Mouse (Mus musculus) layer of hippocampus, adult 9-11 months (tissue): ENCODE measurements around the gene Grb7.

Experiments
- DNase-seq: peaks from one replicate; pipeline ENCODE4 v3.0.0; 2022

The Grb7 gene

DNA sequence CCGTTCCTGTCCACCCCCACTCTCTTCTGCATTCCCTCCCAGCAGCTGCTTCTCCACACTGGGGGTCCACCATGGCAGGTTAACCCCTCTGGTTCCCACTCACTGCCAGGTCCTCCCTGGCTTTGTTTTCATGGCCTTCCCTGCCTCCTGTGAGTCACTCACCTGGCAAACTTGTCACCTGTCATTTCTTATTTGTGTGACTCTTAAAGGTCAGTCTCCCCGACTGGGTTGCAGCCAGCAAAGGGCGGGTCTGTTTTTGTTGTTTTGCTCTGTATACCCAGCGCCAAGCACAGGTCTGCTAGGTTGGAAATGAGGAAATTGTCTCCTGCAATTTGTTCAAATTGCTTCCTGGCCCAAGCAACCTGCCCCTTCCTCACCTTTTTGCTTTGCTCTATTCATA, 515 bp upstream of the Grb7 start:
- DNase-seq: no peak

DNA sequence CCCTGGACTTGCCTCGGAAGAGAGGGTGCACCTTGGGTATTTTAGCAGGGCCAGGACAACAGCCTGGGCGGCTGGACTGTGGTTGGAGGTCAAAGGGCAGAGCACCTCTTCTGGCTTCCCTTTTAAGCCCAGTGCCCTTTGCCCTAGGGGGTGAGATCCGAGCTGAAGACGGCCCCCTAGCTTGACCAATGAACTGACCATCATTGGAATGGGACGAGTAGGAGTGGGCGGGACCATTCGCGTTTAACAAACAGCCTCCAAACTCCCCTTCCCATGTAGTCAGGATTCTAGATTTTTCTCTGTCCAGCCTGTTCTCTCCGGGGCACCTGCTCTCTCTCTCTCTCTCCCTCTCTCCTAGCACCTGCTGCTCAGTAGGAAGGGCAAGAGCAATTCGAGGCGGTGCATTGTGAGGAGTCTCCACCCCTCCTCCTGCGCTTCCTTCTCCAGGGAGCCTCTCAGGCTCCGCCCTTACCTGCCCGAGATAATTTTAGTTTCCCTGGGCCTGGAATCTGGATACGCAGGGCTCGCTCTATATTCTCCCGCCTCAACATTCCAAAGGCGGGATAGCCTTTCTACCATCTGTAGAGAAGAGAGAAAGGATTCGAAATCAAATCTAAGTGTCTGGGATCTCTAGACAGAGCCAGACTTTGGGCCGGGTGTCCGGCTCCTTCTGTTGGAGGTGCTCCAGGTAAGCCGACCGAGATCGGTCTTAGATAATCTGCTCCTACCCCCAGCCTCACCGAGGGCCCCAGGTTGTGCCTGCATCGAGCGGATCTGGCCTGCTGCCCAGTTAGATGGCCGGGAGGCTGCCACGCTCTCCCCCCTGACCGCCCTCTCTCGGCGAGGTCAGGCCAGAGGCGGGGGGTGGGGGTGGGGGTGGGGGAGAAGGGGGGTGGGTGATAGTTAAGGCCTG, 624 bp downstream of the Grb7 start:
- no peak for DNase-seq

DNA sequence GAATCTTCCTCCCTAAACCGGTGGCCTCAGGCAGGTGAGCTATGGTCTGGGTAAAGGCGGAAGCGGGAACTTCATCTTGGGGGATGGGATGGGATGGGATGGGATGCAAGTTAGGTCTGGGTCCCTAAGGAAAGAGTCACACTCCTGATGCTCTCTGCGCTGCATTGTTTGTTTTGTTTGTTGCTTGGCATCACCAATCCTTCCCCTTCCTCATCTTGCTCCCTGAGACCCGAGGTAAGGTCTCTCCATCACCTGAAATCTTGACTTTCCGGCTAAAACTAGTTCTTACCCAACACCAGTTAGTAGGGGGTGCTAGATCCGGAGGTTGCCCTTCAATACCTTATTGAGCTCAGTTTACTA, 1.3 kb downstream of the Grb7 start:
- no peak for DNase-seq

DNA sequence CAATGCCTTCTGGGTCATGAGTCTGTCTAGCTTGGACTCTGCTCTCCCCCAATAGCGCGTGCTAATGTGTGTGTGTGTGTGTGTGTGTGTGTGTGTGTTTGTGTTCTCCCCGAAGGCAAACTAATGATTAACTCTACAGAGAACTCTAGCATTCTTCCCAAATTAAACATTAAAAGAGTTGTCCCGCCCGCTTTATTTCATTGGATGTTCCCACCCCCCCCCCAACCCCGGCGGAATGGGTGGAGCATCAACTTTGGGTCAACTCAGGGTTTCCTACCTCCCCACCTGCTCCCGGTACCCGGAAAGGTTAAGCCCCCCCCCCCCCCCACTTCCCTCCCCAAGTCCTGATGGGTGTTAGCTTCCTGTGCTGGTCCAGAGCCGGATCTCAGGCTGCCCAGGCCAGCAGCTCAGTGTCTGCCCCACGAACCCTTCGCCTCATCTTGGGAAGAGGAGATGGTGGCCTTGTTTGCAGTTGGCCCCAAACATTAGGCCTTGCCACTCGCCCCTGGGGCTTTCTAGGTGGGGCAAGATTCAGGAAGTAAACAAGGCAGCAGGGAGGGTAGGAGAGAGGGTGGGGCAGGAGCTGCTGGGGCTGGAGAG, 2.1 kb downstream of the Grb7 start:
- no peak for DNase-seq

DNA sequence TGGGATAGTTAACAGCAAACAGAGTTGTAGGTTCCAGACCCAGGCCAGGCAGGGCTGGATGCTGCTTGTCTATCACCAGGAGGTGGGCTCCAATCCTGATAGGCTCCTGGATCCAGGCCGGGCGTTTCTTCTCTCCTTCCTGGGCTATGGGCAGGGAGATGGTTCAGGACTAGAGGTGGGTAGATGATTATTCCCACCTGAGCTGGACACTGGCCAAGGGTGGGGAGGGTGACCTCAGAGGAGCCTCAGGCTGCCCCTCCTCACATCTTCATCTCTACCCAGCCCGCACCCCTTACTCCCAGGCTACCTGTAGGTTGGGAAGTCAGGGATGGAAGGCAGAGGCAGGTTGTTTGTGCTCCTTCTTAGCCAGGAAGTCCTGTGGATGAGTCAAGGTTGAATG, 3.2 kb downstream of the Grb7 start:
- DNase-seq: no peak

DNA sequence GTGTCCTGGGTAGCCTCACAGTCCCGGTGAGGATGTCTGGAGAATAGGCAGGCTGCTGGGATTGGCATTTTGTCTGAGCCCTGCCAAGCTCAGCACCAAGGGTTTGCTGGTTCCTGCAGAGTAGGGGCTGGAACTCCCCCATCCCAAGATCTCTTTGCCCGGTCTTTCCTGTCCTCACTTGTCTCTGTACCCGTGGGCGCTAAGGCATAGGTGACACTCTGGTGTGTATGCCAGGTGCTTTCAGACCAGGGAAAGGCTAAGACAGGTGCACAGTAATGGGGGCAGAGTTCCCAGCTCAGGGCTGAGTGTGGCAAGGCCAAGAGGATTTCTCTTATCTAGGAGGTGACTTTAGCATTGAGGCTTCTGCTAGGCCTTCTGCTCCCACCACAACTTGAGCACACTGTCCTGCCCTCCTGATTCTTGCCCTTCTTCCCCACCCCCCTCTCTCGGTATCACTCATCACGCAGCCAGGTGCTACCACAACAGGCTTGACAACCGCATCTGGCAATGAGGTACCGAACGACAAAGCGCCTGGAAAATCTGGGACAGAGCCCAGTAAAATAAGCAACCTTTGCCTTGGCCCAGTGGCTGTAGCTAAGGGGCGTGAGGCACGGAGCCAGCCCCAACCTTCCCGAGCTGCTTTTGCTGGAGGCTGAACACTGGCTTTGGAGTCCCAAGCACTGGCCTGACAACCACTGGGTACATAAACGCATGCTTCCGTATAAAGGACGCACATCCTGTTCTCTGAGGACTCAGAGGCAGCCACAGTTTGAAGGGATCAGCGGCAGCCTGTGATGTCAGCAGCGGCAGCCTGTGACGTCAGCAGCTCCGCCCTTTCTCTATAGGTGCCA, 4.0 kb downstream of the Grb7 start:
- no peak for DNase-seq

DNA sequence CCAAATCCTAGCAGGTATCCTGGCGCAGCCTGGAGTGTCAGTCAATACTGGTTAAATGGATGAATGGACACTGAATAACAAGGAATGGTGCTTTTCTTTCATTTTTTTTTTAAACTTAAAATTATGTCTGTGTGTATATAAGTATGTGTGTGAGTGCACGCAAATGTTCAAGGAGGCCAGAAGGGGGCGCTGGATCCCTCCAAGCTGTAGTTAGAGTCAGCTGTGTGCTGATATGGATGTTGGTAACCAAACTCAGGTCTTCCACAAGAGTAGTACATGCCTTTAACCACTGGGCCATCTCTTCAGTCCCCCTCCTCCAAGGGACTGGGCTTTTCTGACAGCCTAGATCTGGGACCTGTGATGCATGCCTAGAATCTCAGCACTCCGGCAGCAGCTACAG, 9.3 kb downstream of the Grb7 start:
- DNase-seq: no peak

DNA sequence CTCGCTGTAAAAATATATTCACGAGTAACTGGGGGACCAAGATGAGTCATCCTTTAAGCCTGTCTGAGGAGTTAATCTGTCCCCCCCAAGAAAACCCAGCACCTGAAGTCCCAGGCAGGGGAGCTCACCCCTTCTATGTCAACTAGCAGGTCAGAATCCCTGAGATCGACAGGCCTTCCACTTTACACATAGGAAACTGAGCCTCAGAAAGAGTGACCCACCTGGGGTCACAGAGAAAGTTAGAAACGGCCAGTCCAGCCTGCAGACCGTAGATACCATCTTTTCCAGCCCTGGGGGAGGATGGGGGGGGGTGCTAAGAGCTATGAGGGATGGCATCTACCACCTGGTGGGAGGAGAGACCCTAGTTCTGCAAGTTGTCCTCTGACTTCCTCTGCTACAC, 10.4 kb downstream of the Grb7 start:
- no peak for DNase-seq

DNA sequence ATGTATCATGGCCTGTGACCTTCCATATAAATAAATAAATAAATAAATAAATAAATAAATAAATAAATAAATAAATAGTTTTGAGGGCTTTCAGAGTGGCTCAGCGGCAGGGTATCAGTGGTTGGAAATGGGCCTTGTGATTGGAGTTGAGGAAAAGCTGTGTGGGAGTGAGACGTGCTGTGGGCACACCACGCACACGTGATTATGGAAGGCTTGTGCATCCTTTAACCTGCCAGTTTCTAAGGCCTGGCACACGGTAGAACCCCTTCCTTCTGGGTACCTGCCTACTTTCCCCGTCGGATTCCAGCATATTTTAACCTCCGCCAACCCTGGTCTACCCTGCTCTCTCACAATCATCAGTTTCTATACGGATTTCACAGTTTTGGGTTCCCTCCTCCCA, 10.8 kb downstream of the Grb7 start:
- no peak for DNase-seq

DNA sequence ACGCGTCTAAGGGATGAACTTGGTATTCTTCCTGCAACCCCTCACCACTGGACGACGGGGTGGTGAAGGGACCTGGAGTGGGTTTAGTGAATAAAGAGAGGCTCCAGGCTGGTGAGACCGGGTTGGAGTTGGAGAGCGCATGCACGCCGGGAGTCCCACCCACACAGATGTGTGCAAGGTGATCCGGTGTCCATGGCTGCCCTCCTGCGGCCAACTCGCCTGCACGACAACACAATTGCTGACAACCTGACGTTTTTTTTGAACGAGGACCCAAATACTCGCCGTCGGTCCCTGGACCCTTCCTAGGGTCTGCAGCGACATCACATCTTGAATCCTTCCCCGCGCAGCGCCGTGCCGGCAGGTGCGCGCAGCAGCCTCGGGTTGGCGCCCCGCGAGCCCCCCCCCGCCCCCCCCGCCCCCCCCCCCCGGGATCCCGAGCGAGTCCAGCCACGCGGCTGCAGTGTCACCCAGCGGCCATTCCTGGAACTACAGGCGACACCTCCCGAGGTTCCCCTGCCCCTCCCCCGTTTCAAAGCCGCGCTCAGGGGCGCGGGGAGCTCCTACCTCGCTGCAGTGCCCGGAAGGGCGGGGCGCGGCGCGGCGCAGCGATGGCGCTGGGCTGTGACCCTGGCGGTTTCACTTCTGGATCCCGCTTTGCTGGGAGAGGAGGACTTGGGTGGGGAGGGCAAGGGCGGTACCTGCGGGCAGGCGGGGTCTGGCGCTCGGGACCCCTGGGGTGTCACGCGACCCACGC, 11.3 kb downstream of the Grb7 start:
- peak; percentile 62 for DNase-seq

DNA sequence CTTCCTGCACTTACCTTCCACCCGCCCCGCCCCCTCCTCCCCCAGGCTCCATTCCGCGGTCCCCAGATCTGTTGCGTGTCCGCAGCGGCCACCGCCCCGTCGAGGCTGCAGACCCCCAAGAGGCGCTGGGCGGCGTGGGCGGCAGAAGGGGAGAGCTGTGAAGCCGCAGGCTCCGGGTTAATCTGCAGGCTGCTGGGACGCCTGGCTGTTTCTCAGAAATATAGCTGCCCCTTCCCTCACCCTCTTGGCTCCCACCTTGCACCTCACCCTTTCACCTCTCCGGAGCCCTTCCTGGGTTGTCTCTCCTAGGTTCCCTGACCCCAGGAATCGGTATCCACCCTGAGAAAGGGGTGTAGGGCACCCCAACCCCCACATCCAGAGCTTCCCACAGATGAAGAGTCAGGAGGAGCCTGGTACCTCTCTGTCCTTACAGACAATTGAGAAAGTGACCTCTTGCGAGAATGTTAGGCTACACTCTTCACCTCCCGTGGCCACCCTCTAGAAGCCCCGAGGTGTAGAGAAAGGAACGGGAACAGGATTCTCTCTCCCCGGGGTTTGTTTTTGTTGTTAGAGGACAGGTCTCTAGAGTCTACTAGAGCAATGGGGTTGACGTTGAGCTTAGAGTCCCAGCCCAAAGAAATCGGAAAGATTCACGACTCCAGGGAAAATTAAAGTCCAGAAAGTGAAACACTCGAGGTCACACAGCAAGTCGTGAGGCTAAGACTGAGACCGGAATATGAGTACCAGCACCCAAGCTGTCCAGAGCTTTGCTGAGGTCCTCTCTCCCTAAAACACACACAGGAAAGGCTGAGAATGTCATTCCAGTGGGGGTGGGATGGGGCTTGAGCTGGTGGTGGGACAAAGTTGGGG, 12.2 kb downstream of the Grb7 start:
- DNase-seq: no peak

DNA sequence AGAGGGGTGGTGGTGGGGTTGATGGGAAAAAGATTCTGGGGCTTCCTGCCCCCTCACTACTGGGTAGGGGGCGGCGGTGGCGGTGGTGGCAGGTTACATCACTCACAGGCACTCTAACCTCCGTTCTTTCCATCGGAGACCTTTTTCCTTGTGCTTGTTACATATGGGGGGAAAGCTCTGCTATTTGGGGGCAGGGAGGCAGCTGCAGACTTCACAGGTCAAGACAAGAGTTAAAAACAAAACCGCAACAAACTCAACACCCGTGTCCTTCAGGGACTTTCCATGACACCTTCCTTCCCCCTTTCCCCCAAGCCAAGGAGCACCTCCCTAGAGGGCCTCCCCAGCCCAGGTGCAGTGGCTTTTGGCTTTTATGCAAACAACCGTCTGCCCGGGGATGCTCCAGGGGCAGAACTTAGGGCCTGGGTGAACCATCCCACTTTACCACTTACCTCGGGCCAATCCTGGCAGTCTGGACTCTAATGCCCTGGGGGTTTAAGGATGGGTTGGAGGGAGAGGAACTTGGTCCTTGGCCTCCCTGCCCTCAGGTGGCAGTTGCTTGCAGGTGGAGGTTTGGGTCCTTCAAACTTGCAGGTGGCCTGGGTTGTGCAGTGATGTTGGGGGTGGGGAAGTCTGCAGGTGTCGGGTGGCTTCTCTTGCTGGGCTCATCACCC, 13.0 kb downstream of the Grb7 start:
- DNase-seq: no peak

DNA sequence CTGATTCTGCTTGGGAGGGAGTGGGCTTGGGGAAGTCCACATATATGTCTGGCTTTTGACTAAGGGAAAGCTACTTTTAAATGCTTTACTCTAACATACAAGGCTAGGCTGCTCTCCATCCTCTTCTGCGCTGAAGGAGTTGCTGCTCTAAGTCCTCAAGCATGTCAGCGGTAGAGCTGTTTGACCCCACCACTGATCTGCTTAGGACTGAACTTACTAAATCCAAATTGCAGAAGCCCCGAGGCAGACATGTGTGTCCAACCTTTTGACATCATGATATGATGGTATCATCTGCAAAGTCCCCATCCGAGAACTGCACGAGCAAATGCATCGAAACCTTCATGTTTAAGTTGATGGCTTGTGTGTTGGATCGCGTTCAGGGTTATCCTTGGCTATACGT, 13.7 kb downstream of the Grb7 start:
- no peak for DNase-seq

DNA sequence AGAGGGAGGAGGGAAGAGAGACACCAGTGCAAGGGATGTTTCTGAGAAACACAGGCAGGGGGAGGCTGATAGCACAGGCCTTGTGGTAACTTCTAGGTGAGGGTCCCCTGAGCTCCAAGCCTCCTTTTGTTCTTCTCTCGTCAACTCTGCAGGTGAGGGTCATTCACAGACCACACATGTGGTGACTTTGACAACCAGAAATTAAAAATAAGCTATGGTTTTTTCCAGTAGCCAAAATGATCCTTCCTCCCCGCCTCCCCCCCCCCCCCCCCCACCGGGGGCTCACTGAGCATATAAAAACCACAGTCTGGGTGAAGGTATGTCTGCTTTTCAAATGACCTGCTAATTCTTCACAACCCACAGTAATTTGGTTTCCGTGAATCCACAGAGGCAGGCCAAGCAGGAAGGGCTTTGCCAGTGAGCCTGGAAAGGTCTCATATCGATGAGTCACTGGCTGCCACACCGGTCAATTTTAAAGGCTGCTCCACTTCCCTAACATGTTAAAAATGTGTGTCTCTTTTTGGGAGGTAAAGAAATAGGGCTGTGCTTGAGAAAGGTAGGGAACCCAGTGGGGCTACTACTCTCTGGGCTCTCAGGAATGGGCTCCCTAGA, 15.0 kb downstream of the Grb7 start:
- DNase-seq: no peak

DNA sequence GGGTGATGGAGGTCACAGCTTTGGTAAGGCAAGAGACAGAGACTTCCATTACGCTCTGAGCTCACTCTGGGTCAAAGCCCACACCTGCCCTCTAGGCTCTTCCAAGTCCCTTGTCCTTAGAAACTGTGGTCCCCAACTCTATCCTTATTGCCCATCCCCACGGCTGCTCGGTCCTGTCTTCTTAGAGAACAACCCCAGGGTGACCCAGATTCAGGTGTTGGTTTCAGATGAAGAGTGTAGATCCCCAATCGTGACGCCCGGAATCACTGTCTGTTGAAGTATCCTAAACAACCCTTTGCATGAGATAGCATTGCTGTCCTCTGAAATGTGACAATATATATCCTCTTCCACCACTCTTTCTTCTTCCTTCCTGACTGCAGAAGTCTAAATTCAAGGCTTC, 16.1 kb downstream of the Grb7 start:
- no peak for DNase-seq

DNA sequence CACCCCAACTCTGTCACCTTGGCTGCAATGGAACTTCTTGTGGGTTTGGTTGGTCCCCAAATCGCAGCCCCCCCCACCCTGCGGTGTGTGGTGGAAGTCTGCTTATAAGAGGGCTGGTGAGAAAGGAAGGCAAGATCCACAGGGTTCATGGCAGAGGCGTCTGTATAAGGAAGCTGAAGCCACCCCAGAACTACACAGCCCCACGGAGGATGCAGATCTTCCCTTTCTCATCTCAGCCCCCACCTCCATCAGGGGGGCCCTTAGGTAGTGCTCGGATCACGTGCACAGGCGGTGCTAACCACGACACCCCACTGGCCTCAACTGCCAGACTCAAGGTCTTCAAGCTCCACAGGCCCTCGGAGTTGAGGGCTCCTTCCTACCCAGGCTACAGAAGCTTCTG, 17.7 kb downstream of the Grb7 start:
- DNase-seq: no peak

DNA sequence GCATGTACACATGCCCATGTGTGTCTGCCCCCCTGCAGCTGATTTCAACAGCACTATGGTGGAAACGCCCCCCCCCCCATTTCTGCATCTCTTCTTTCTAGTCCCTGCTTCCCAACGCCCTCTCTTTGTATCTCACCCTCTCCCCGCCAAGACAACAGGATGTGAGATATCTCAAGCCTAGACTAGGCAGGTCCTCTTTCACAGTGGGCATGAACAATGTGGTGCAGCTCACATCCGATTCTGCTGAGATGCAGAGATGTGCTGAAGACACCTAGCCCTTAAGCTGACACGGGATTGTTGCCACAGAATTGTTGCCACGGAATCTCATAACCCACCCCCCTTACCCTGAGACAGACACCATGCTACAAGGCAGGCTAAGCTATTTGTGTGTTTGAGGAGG, 18.3 kb downstream of the Grb7 start:
- no peak for DNase-seq

DNA sequence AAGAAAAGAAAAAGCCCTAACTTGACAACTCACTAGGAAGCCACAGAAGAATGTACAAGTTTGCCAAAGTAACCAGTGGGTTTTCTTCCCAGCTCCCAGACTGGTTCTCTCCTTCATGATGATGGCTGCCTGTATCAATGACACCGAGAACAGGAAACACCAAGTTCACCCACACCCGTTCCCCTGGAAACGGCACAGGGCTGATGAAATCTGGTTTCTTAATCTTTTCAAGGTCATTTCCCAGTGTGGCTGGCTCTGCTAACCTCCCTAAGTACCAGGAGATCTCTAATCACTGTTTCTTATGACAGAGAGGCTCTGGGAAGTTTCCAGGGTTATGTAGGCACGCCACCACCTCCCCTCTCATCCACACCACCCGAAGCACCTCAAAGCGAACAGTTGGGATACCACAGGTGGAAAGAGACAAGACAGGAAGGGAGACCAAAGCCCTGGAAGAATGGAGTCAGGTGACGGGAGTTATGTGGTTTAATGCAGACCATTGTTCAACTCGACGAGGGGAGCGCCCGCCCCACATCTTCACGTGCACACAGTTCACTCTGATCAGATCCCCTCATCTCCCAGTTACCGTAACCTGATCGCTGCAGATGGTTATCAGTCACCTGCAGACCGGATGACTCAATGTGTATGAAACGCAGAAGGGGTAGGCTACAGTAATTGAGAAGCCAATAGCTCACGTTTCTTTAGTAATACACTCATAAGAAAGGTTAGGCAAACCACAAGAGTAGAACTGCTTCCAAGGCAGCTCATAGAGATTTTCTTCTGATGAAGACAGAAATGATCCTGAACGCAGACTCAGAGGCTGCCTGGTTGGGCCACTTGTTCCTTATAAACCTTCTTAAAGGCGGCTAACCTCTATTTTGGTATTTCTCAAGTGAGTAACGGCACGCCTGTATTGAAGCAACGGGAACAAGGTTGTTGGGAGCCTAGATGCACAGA, 23.8 kb downstream of the Grb7 start:
- DNase-seq: no peak

DNA sequence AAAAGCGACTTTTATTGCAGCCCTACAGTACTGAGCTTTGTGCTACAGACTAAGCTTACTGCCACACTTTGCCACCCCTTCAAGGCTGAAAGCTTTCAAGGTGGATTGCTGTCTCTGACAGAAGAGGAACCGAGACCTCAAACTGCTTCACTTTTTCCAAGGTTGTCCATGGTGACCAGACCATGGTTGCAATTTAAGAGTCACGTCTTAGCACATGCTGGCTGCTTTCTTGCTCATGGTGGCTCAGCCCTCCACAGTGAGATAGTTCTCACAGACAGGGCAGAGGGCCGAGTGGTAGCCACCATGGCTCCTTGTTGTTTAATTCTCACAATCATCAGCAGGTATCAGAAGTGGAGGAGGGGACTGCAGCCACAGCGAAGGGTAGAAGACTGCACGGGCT, 24.6 kb downstream of the Grb7 start:
- no peak for DNase-seq

DNA sequence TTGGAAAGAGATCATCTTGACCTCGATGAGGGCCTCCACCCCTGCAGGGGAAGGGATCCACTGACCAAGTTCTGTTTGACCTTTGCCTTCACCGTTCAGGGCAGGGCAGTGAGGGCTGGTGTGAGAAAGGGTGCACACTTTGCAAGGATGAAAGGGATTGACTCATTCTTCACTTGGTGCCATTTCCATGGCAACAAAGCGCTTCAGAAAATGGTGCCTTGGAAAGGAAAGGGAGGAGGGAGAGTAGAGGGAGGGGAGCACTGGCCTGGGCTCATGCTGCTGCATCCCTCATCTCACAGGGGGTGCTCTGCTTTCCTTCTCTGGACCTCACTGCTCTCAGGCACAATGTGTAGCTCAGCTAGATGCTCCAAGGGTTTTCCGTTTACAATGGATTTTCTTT, 26.5 kb downstream of the Grb7 start:
- no peak for DNase-seq
